Mouse (Mus musculus): ENCODE measurements around the gene Olfr1424.
"Not testable (repeated sequence)": the region's sequence is repeated elsewhere in the genome, so short reads cannot be mapped to it uniquely, and the experiment has no call there.

Gene Olfr1424

DNA sequence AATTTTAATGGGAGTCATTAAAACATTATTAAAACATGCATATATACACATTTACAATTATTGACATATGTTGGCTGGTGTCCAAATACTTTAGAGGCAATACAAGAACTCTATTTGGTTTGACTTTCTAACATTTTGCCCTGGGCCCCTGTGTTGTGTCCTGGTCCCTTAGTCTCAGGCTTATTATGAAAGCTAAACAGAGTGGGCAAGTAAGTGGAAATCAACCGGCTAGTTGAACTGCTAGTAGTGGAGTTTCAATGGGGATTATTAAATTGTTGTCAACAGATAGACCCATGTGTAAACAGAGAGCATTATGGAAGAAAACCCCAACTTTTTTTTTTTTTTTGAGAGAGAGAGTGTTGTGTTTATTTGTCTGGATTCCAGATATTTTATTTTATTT lies at the start of gene Olfr1424:
TSS of gene Olfr1424 (minus strand) at position 101 of the 400 bp plus-strand sequence.
- DNase-seq (ENCODE audit: low spot score), result not testable (repeated sequence)

DNA sequence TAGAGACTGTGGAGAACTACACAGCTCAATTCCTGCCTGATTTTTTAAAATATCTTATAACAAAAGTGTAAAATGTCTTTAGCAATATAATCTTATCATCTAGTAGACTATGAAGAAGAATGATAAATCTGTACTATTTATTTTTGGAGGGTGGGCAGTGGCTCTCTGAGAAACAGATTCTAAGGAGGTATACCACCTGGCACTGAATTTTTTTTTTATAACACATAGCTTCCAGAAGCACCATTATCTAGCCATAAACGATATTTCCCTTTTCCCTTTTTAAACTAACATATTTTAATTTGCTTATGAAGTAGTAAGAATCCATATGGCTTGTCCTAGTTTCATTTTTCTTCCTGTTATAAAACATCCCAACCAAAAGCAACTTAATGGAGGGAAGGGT lies 42.1 kb upstream of the Olfr1424 start:
- DNase-seq (ENCODE audit: low spot score), result no peak

DNA sequence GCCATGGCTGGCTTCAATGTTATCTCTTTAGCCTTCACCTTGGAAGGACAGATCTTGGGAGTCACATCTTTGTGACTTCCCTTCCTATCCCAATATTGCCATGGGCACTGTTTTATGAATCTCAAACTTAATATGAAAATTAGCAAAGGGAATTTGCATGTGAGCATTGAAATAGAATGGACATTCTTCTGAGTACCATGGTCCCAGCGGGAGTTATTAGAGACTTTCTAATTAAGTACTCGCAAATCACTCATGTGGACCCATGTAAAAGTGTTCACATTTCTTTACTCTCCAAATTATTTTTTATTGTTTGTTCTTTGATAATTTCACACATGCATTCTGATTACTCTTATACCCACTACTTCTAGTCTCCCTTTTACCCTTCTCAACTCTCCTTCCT lies 40.8 kb upstream of the Olfr1424 start, which contains the start of gene Olfr1427:
TSS of gene Olfr1427 (minus strand) at position 101 of the 400 bp plus-strand sequence.
- no peak for DNase-seq (ENCODE audit: low spot score)

DNA sequence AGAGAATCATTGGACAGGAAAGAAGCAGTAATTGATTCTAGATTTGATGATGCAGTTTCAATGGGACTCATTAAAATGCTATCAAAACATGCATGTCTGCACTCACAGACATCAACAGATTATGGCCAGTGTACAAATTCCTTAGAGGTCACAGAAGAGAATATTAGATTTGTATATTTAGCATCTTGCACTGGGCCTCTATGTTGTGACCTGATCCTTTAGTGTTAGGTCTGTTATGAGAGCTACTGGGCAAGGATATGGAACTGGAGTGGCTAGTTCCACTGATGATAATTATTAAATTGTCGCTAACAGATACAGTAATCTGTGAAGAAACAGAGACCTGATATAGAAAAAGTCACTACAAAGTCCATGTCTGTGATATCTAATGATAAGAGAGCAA lies 29.4 kb upstream of the Olfr1424 start, which contains the start of gene Olfr1426:
TSS of gene Olfr1426 (minus strand) at position 101 of the 400 bp plus-strand sequence.
- no peak for DNase-seq (ENCODE audit: low spot score)

DNA sequence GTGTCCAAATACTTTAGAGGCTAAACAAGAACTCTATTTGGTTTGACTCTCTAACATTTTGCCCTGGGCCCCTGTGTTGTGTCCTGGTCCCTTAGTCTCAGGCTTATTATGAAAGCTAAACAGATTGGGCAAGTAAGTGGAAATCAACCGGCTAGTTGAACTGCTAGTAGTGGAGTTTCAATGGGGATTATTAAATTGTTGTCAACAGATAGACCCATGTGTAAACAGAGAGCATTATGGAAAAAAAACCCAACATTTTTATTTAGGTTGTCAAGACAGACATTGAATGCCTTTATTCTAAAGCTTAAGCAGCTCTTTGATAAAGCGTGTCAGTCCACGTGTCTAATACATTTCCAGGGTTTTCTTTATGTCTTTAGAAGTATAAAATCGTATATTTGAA lies 15.1 kb upstream of the Olfr1424 start, which contains the start of gene Olfr1425:
TSS of gene Olfr1425 (minus strand) at position 101 of the 400 bp plus-strand sequence.
- not testable (repeated sequence) for DNase-seq (ENCODE audit: low spot score)

DNA sequence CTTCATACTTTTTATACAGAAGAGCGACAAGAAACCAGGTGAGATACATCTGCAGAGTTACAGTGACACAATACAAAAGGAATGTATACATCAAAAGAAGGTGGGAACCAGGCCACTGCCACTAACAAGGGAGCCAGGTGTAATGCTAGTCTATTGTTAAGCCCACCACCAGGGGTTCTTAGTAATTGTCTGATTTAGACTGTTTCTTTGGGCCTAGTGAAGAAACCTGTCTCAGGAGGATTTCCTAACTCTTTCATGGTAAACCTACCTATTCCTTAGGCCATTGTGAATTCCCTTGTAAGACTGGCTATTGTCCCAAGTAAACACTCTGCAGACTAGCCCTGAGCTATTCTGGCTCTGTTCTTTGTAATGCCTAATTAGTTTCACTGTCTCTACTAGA lies 7.1 kb upstream of the Olfr1424 start:
- DNase-seq (ENCODE audit: low spot score), result not testable (repeated sequence)

DNA sequence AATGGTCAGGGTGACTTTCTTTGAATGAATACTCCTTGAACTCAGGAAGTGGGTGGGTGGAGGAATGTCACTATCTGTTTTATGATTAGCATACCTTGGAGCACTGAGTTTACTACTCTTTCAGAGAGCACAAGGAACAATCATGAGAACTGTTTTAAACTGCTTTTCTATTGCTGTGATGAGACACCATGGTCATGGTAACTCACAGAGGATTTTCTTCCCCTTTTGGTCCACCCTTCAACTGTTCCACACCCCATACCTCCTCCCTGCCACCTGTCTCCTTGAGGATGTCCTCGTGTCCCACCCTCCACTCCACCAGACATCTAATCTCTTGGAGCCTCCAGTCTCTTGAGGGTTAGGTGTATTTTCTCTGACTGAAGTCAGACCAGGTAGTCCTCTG lies 5.3 kb upstream of the Olfr1424 start:
- DNase-seq (ENCODE audit: low spot score), result not testable (repeated sequence)

DNA sequence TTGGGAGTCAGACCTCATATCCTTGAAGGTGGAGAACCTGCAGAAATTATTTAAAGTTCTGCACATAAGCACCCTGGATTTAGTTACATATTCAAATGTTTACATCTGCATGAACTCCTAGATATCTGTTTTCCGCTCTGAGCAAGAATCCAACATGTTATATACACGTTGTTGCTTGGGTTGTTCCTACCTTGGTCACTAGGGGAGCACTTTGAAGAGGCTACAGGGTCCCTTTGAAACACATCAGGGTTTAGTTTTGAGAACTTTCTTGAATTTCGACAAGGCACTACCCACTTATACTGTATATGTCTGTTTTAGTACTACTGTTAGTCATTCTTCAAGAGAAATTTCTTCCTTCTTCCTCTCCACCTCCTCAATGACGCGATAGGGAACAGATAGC lies 19.3 kb downstream of the Olfr1424 start:
- DNase-seq (ENCODE audit: low spot score), result no peak

DNA sequence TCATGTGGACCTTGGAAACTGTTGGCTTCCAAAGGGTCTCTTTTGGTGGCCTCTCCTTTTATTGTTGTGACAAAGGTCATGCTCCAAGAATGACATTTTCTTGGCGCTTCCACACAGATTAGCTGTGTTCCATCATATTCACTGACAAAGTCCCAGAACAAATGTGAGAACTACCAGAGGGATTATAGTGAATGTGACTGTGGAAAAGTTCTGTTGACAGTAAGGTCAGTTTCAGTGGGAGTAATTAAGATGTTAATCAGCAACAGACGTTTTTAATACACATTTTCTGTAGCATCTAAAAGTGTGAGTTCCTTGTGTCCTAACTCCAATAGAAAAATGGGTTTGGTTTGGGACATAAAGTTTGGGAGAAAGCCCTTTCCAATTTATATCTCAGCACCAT lies 21.3 kb downstream of the Olfr1424 start, which contains the start of gene Olfr1423:
TSS of gene Olfr1423 (minus strand) at position 101 of the 400 bp plus-strand sequence.
- no peak for DNase-seq (ENCODE audit: low spot score)

DNA sequence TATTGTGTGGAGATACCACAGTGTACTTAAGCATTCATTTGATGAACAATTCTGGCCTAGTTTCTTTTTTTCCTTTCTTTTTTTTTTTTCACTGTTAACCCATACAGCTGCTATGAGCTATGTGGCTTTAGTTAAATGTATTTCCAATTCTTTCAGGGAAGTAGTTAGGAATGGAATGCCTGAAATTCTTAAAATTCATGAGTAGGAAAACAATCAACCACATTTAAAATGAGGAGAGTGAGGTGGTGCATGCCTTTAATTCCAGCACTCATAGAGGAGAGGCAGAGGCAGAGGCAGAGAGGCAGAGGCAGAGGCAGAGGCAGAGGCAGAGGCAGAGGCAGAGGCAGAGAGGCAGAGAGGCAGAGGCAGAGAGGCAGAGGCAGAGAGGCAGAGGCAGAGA lies 24.8 kb downstream of the Olfr1424 start:
- DNase-seq (ENCODE audit: low spot score), result no peak

DNA sequence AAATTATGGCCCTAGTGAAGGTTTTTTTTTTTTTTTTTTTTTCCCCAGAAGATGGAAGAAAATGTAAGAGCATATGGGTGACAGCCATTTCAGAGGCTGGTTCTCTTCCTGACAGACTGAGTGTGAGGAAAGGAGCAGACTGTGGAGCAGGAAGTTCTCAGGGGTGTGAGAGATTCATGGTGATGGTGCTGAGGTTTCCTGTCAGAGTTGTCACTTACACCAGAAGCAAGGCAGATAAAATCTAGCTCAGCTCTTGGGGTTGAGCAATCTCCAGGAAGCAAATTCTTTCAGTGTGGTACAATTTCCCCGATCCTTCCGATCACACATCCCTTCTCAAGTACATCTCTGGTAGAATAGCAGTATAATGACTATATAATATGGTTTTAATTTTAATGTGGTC lies 35.9 kb downstream of the Olfr1424 start:
- DNase-seq (ENCODE audit: low spot score), result peak; percentile 68

DNA sequence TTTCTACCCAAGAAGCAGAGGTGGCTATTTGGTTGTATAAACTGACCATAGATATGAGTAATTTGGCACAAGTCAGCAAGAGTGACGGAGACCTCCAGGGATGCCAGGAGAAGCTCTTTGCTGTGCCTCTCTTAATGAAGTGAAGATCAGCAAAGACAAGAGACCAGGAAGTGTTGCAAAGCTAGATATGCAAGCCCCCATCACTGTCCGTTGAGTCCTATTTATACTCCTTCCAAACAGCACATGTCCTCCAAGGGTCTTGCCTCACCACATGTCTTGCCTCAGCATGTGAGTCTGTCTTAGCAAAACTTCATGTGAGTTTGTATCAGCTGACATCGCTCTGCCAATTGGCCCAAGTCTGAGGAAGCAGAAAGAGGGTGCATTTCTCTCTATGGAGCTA lies 37.1 kb downstream of the Olfr1424 start:
- DNase-seq (ENCODE audit: low spot score), result peak; percentile 34

DNA sequence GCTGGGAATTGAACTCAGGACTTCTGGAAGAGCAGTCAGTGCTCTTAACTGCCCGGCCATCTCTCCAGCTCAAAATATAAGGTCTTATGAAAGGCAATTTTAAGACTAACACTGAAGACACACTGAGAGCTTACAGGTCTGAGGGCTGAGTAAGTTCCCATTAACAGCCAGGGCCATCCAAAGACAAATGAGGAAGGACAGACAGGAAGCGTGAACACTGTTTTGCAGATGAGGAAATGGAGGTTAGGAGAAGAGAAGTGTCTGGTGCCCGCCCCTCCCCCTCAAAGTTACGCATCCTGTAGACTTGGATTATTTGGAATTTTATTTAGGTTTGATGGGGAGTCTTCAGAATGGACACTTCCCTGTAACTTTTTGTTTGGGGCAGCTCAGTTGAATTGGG lies 38.3 kb downstream of the Olfr1424 start:
- DNase-seq (ENCODE audit: low spot score), result no peak

DNA sequence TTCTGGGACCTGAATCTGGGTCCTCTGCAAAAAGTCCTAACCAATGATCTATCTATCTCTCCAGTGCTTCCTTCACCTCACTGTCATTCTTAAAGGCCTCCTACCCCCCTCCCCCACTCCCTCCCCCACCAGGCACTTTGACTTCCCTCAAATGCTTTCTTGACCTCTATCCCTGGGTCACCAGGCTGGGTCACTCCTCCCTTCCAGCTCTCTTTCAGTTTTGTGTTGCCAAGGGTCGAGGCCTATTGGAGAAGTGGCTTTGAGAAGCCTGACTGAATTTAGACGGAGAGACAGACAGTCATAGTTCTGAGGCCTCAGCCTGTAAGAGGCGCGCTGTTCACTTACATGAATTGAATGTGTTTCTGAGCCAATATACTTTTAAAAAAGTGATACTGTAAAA lies 46.3 kb downstream of the Olfr1424 start:
- DNase-seq (ENCODE audit: low spot score), result no peak

DNA sequence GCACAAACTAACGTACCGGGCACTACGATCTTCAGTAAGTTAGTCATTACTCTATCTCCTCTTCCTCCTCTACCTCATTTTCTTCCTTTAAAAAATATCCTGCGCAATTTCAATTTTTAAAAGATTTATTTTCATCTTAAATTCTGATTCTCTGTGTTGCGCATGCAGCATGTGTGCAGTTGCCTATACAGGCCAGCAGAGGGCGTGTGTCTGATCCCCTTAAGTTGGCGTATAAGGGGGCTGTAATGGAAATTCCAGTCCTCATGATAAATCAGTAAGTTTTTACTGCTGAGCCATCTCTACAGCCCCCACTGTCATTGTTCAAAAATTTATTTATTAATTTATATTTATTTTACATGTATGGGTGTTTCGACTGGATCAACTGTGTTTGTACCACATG lies 46.8 kb downstream of the Olfr1424 start:
- DNase-seq (ENCODE audit: low spot score), result no peak

DNA sequence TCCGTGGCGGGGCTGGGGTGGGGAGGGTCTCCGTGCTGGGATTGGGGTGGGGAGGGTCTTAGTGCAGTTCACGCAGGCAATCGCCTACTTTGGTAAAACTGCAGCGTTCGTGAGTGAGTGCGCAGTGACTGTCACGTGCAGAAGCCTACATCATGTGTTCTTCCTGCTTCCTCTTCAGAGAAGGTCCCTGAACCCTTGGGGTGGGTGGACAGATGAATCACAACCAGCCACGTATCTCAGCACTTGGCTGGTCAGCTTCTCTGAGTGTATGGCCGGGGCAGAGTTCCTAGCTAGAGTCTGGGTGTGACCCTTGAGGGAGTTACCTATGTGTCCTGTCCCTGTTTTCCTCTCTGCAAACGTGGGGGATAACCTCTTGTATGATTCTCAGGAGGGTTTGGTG lies 49.3 kb downstream of the Olfr1424 start:
- peak; percentile 60 for DNase-seq (ENCODE audit: low spot score)

DNA sequence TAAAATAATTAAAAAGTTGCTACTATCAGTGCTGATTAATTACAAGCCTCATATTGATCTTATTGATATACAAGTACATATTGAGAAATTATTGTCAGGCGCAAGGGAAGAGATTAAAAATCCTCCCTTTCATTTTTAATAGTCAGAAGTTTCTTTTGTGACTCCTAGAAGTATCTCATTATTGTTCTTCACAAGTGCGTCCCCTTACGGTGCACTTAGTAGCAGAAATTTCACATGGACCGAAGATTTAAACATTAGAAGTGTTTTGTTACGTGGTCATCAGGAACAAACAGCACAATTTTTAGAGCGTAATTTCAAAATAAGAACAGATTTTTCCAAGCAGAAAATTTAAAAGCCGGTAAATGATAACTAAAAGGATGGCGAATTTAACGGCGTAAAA lies 49.9 kb downstream of the Olfr1424 start:
- DNase-seq (ENCODE audit: low spot score), result no peak

DNA sequence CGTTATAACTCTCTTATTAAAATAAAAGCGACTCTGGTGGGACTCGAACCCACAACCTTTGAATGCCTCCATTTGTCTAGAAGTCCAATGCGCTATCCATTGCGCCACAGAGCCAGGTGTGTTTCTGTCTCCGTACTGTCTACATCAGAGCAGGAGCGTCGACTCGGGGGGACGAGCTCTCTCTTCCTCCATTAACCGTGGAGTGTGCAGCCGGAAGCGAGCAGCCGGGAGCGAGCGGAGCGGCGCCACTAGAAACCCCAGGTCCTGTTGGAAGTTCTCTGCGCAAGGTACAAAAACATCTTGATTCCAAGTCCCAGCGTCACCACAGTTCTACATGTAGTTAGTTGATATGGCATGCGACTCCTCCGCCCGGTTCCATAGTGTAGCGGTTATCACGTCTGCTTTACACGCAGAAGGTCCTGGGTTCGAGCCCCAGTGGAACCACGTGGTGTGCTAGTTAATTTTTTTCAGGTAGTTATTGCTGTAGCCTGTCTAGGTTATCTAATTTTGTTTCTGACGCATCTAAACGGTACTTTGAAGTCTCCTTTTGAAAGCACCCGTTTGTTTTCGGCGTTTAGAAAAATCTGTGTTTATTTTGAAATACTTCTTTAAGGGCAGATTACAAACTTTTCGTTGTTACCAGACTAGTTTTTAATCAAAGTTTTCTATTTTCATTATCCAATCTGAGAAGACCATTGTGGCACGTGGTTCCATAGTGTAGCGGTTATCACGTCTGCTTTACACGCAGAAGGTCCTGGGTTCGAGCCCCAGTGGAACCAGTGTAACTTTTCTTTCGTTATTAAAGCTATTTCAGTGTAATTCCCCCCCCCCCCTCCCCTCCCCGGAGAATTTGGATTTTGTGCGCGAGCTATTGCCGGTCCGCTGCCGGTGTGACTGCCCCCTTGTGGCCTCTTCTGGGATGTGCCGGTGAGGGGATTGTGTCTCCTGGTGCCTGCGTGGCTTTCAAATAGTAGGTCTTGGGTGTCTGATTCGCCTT lies 50.6 kb downstream of the Olfr1424 start:
- peak; percentile 88 for DNase-seq (ENCODE audit: low spot score)

DNA sequence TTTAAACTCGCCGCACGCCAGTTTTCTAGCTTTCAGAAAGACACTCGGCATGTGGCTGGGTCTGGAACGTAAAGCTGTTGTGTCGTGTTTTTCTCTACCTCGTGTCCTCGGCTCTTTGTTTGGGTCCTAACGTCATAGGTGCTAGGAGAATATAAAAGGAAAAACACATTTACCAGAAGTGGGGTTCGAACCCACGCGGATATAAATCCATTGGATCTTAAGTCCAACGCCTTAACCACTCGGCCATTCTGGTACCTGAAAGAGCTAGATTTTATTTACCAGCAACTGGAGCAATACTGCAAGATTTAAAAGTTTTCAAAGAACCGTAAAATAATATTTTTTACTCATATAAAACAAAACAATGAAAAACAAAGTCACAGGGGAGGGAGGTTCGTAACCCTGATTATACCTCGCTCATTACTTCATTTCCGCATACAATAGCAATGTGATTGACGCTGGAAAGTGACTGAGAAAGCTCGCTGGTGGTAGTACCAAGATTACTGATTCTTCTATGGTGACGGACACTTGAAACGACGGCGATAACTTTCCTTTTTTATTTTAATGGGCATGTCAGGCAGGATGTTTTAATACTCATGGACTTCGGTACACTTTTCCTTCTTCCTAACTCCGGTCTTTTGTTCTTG lies 51.4 kb downstream of the Olfr1424 start:
- DNase-seq (ENCODE audit: low spot score), result peak; percentile 83

DNA sequence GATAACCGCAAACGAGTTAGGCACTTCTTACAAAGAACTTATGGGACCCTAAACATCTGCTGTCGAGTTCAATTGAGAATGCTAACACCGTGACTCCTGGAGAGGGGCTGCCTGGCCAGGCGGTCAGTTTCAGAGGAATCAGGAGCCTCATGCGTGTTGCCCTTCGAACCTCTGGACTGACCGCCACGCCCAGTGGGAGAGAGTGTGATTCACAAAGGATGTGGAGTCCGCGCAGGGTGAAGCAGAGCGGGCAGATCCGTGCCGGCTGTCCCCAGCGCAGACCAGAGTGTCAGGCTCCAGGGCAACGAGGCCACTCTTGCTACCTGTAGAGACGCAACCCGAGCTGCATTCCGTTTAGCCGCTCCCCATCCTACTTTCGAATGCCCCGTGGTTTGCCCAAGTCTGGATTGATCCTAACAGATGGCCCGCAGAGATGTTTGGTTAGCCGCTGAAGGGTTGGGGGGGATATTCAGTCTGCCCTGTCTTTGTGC lies 52.2 kb downstream of the Olfr1424 start:
- peak; percentile 57 for DNase-seq (ENCODE audit: low spot score)

DNA sequence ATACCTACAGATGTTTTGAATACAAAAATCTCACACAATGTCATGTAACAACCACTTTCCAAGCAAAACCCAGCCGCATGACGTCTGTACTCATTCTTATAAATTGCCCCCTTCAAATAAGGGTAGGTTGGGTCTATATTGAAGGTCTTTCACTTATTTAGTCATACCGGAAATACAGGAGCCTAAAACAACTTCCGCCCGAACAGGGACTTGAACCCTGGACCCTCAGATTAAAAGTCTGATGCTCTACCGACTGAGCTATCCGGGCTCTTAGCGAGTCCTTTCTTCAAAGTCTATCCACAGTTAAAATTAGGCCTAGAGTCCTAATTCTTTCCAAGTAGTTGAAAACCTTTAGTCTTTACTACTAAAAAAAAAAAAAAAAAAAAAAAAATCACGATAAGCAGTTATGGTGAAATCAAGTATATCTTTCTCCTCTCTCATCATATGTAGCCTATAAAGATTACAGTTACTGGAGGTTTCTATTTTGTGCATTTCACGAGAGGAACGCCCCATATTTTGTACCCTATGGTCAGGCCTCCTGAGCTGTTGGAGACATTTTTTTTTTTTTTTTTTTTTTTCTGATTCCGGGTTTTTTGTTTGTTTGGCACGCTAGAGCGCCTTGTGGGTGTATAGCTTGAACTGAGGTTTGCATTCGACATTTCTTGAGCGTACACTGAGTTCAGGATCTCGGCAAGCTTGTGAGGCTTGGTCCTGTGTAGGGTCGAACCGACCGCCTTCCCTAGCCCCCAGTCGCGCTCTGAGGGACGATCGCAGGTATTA lies 52.8 kb downstream of the Olfr1424 start:
- peak; percentile 80 for DNase-seq (ENCODE audit: low spot score)
